Mouse (Mus musculus) liver, embryonic 12.5 days (tissue): ENCODE results near the gene Myod1. TPM values are rescaled to one million over a fixed set of nuclear protein-coding genes. Genes with fewer than 3 reads are reported as not detected.

ENCODE experiments used
- ATAC-seq: fragments of 200-750 bp; cut with Nextera tagmentation; 2 replicates; pipeline ENCODE4 v1.8.0; 2017; ENCODE audit warnings: moderate number of reproducible peaks, mild to moderate bottlenecking, moderate library complexity
- H3K27ac ChIP-seq: fragments of 300-500 bp; sonication (generic); 2 replicates; pipeline ENCODE4 v1.5.1; 2016; ENCODE audit warnings: mild to moderate bottlenecking
- H3K27me3 ChIP-seq: fragments of 300-500 bp; sonication (generic); replicated peaks from 2 replicates; pipeline ENCODE4 v1.6.1; 2016; ENCODE audit warnings: mild to moderate bottlenecking, moderate library complexity
- H3K36me3 ChIP-seq: fragments of 300-500 bp; sonication (generic); 2 replicates; pipeline ENCODE4 v1.6.1; 2016; ENCODE audit warnings: mild to moderate bottlenecking, moderate library complexity
- H3K4me1 ChIP-seq: fragments of 300-500 bp; sonication (generic); 2 replicates; pipeline ENCODE4 v1.6.1; 2016
- H3K4me2 ChIP-seq: fragments of 300-500 bp; sonication (generic); 2 replicates; pipeline ENCODE4 v1.6.1; 2016; ENCODE audit warnings: mild to moderate bottlenecking, moderate library complexity
- H3K4me3 ChIP-seq: fragments of 300-500 bp; sonication (generic); 2 replicates; pipeline ENCODE4 v1.5.1; 2016; ENCODE audit warnings: mild to moderate bottlenecking, moderate library complexity
- H3K9ac ChIP-seq: fragments of 300-500 bp; sonication (generic); 2 replicates; pipeline ENCODE4 v1.6.1; 2016; ENCODE audit warnings: mild to moderate bottlenecking, moderate library complexity
- H3K9me3 ChIP-seq: fragments of 300-500 bp; sonication (generic); replicated peaks from 2 replicates; pipeline ENCODE4 v1.6.1; 2016; ENCODE audit warnings: mild to moderate bottlenecking, moderate library complexity
- WGBS: fragments of 180-500 bp; shearing (Covaris S2); methylation state at CpG from one replicate; pipeline ENCODE4 v1.1.7; 2016; ENCODE audit not compliant: insufficient replicate concordance; 5-methylcytosine and 5-hydroxymethylcytosine counted together
- polyA plus RNA-seq: library from polyadenylated mRNA; unstranded; fragments of >200 nt; fragmentation: Nextera tagmentation; extraction: Ambion mirVana; gene quantifications from 2 replicates; pipeline ENCODE4 v1.2.1, GENCODE M21; 2016

Myod1 gene
- polyA plus RNA-seq, 1 experiment from 2014 or later: 0.36 TPM

DNA sequence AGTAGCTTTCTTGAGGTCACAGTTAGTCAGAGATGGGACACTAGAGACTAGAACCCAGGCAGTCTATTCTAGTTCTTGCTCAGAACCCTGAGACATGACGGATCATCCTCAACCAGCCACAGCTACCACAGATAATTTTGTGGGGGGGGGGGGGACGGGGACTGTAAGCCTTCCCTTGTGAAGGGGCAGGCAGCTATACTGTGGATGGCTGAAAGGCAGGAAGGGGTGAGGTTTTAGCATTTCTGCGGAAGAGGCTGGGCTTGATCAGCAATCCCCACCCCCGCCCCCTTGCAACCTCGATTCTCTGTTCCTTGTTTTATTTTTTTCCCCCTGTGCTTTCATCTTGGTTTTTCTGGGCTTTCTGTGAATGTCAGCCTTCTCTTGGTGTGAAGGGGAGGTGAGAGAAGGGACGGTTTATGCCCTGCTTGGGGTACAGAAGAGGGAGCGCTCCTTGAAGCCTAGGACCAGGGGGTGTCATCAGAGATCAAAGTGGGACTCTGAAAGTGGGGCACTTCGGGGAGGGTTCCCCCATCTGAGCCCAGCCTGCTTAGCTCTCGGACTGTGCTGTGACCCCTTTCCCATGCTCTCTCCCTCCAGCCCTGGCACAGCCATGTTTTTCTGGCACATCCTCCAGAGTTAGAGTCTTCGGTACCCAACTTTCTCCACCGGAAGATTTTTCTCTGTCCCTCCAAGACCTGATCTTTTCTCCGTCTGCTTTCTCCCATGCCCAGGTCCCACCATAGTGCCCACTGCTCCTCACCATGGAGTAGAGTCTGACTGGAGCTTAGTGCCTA is 17.6 kb downstream of the Myod1 start:
- no peak overlapping the region for H3K9ac ChIP-seq
- ATAC-seq: no peak
- H3K27ac ChIP-seq: no peak overlapping the region
- H3K4me3 ChIP-seq: no peak overlapping the region
- H3K4me2 ChIP-seq: no peak overlapping the region
- no peaks in the 10 kb centered on the region for H3K9me3 ChIP-seq
- 24% methylated on average over 11 of the region's 12 CpGs for WGBS
- H3K4me1 ChIP-seq: peaks cover 17% of the 10 kb centered on the region; the same call in 1 of the 2 replicates
- H3K27me3 ChIP-seq: peaks cover 62% of the 10 kb centered on the region
- no peaks in the 10 kb centered on the region for H3K36me3 ChIP-seq

DNA sequence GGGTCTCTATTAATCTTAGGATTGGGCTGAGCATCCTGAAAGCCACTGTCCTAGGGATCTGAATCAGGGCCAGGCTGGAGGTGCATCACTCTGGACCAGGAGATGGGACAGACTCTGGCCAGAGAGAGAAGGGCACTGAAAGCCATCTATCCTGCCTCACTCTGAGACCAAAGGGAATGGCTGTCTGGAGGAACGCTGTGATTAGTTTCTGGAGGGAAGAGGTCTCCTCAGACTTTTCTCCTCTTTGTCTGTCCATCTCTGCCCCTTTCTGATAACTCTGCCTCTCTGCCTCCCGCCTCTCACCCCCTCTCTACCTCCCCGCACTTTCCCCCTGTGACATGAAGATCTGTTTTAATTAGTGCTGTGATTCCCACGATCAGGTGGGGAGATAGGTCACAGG is 18.7 kb downstream of the Myod1 start:
- ATAC-seq: no peak
- Histone ChIP-seq H3K36me3 (no peaks in the 10 kb centered on the region), H3K4me3 (no peak overlapping the region), H3K4me2 (no peak overlapping the region), H3K27ac (no peak overlapping the region), H3K9ac (no peak overlapping the region), H3K9me3 (no peaks in the 10 kb centered on the region), H3K4me1 (peaks cover 17% of the 10 kb centered on the region; the same call in 1 of the 2 replicates), H3K27me3 (peaks cover 72% of the 10 kb centered on the region)
- WGBS: 47% methylated on average over 4 of the region's 4 CpGs

DNA sequence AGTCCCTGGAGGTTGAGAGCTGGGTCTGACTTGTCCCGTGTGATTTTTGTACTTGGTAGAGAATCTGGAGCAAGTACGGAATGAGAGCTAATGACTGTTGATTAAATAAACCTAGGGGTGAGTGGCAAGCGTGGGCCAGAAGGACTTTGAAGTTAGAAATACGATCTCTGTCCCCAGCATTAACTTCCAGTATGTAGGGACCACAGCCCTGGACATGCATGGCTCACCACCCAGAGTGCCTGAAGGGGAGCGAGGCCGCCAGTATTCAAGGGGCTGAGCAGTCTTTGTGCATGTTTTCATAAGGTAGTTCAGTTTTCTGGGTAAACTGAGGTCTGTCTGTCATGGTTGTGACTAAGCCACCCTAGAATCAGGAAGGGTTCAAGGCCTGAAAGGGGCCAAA is 19.3 kb downstream of the Myod1 start:
- Histone ChIP-seq H3K27ac (no peak overlapping the region), H3K4me2 (no peak overlapping the region), H3K4me3 (no peak overlapping the region), H3K4me1 (peaks cover 17% of the 10 kb centered on the region; the same call in 1 of the 2 replicates), H3K9ac (no peak overlapping the region), H3K27me3 (peaks cover 78% of the 10 kb centered on the region), H3K9me3 (no peaks in the 10 kb centered on the region), H3K36me3 (no peaks in the 10 kb centered on the region)
- WGBS: 42% methylated on average over 6 of the region's 6 CpGs
- ATAC-seq: no peak

DNA sequence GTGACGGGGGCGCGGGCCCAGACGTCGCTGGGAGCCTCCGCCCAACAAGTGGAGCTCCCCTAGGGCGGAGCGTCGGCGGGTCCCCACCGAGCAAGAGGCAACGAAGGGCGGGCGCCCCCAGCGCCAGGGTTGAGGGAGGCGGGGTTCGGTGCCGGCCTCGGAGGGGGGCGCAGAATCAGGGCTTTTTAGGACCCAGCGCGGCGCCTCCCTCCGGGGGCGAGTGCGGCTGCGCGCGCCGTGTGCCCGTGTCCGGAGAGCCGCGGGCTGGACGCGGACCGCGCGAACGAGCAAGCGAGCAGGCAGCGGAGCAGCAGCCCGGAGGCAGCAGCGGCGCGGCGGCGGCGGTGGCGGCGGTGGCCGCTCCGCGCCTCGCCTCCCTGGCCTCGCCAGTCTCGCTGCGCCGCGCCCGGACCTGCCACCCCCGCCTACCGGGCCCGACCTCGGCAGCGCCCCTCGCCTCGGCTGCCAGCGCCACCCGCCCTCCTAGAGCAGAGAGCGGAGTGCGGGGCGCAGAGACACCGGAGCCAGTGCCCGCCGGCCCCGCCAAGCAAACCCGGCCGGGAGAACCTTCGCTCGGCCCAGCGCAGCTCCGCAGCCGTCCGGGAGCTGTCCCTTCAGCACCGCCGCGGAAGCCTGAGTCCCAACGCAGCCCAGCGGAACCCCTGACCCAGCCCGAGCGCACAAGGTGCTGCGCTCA is 20.1 kb downstream of the Myod1 start, which contains the start of gene Kcnc1:
TSS of gene Kcnc1 (plus strand) at position 267 of the 697 bp plus-strand sequence.
- ATAC-seq: peak; percentile 52; the same call in 1 of the 2 replicates
- peak within 1 kb of the TSS; percentile 73 for H3K4me2 ChIP-seq
- under 1% methylated on average over 49 of the region's 93 CpGs for WGBS
- no peaks in the 10 kb centered on the region for H3K9me3 ChIP-seq
- no peaks in the 10 kb centered on the region for H3K36me3 ChIP-seq
- peaks cover 17% of the 10 kb centered on the region; the same call in 1 of the 2 replicates for H3K4me1 ChIP-seq
- peaks cover 81% of the 10 kb centered on the region for H3K27me3 ChIP-seq
- peak within 1 kb of the TSS; percentile 45 for H3K4me3 ChIP-seq
- H3K27ac ChIP-seq: no peak within 1 kb of the TSS
- no peak within 1 kb of the TSS for H3K9ac ChIP-seq

DNA sequence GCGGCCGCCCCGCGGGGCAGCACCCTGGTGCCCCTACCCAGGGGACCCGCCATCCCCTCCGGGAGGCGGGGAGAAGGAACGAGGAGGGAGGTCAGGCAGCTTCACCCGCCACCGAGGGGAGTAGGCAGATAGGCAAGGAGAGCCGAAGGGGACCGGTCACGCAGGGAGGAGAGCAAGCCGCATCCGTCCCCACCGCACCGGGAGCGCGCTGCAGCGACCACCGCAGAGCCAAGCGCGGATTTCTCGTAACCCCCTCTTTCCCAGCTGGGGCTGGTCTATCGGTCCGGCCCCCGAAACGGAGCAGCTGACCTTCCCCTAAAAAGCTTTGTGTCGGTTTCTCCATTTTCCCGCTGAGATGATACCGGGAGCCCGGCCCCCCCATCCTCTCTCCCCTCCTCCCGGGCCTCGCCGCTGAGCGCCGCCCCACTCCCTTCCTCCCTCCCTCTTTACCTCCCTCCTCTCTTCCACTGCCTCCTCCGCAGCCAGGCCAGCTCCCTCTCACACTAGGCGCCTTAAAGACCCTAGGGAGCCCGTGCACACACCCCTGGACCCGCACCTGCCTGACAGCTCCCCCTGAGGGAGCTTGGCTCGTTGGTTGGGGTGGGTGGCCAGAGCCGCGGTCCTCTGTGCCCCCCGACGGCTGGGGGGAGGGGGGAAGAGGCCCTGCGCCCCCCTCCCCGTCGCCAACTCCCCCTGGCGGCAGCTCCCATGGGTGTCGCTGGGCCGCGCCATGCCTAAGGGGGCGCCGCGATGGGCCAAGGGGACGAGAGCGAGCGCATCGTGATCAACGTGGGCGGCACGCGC is 20.9 kb downstream of the Myod1 start:
- WGBS: 5% methylated on average over 57 of the region's 64 CpGs
- H3K4me1 ChIP-seq: peaks cover 17% of the 10 kb centered on the region; the same call in 1 of the 2 replicates
- no peak overlapping the region for H3K9ac ChIP-seq
- no peaks in the 10 kb centered on the region for H3K9me3 ChIP-seq
- H3K4me3 ChIP-seq: peak overlapping the region; percentile 45; the same call in 1 of the 2 replicates
- peak overlapping the region; percentile 73 for H3K4me2 ChIP-seq
- no peaks in the 10 kb centered on the region for H3K36me3 ChIP-seq
- 0 out of 2 replicates have a peak, but pooled peaks have one; percentile 24 for ATAC-seq
- no peak overlapping the region for H3K27ac ChIP-seq
- peaks cover 81% of the 10 kb centered on the region for H3K27me3 ChIP-seq

DNA sequence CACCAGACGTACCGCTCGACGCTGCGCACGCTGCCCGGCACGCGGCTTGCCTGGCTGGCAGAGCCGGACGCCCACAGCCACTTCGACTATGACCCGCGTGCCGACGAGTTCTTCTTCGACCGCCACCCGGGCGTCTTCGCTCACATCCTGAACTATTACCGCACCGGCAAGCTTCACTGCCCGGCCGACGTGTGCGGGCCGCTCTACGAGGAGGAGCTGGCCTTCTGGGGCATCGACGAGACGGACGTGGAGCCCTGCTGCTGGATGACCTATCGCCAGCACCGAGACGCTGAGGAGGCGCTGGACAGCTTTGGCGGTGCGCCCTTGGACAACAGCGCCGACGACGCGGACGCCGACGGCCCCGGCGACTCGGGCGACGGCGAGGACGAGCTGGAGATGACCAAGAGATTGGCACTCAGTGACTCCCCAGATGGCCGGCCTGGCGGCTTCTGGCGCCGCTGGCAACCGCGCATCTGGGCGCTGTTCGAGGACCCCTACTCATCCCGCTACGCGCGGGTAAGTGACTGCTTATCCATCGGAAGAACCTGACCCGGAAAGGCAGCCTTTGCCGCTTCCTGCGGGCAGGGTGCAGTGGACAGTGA is 21.6 kb downstream of the Myod1 start:
- H3K27me3 ChIP-seq: peaks cover 78% of the 10 kb centered on the region
- 13% methylated on average over 70 of the region's 70 CpGs for WGBS
- no peak overlapping the region for H3K9ac ChIP-seq
- no peak overlapping the region for H3K27ac ChIP-seq
- H3K36me3 ChIP-seq: no peaks in the 10 kb centered on the region
- no peak for ATAC-seq
- no peaks in the 10 kb centered on the region for H3K9me3 ChIP-seq
- no peak overlapping the region for H3K4me3 ChIP-seq
- peak overlapping the region; percentile 73; the same call in 1 of the 2 replicates for H3K4me2 ChIP-seq
- H3K4me1 ChIP-seq: peaks cover 17% of the 10 kb centered on the region; the same call in 1 of the 2 replicates

DNA sequence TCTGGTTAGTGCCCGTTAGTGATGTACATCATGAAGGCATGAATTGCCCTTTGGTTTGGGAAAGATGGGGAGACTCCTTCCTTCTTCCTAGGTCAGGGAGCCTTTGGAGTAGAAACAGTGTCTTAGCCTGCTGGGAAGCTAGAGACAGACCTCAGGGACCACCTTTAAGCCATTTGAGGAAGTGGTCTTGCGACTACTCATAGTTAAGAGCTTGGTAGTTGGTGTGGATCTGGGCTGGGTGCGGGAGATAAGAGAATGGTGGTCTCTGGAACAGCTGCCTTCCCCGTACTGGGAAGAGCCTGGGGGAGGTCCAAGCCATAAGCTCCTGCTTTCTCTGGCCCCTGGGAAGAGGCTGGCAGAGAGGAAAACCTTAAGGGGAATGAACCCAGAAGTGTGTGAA is 22.3 kb downstream of the Myod1 start:
- Histone ChIP-seq H3K27me3 (peaks cover 72% of the 10 kb centered on the region), H3K4me3 (no peak overlapping the region), H3K36me3 (no peaks in the 10 kb centered on the region), H3K9me3 (no peaks in the 10 kb centered on the region), H3K4me1 (peaks cover 17% of the 10 kb centered on the region; the same call in 1 of the 2 replicates), H3K9ac (no peak overlapping the region), H3K27ac (no peak overlapping the region), H3K4me2 (no peak overlapping the region)
- no peak for ATAC-seq
- 26% methylated on average over 4 of the region's 4 CpGs for WGBS

DNA sequence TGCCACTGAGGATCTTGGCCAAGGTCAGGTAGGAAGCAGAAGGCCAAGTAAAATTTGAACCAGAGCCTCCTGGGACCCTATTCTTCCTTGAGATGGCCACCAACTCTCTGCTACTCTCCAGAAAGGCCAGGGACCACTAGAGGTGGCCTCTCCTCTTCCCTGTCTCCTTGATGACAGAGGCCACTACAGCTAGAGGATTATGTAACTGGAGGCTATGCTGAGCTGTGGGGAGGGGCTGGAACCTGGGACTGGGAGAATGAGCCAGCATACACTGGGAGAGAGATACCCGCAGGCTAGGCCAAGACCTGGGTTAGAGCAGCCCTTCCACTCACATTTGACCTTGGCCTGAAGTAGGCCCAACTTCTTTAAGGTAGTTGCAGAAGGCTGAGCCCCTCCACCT is 23.4 kb downstream of the Myod1 start:
- 83% methylated on average over 1 of the region's 1 CpGs for WGBS
- peaks cover 61% of the 10 kb centered on the region for H3K27me3 ChIP-seq
- ATAC-seq: no peak

DNA sequence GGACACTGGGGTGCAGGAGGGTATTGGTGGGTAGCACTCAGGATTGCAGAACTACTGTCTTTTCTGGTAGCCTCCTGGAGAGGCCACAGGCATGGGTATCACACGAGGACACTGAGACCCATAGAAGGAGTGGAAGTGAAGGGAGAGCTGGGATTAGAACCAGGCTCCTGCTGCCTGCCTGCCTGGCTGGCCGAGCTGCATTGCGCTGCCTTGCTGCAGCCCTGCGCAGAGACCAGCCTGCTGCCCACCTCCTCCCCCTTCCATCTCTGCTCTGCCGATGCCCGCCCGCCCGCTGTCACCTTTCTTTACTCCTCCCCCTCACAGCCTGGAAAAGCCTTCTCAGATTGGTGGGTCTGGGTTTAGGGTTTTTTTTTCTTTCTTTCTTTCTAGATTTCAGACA is 24.1 kb downstream of the Myod1 start:
- Histone ChIP-seq H3K4me1 (peaks cover 17% of the 10 kb centered on the region; the same call in 1 of the 2 replicates), H3K9me3 (no peaks in the 10 kb centered on the region), H3K27ac (no peak overlapping the region), H3K36me3 (no peaks in the 10 kb centered on the region), H3K27me3 (peaks cover 55% of the 10 kb centered on the region), H3K4me3 (no peak overlapping the region), H3K9ac (no peak overlapping the region), H3K4me2 (no peak overlapping the region)
- WGBS: 59% methylated on average over 8 of the region's 8 CpGs
- no peak for ATAC-seq

More for the DNA sequence above, 23.4 kb downstream of the Myod1 start:
- peaks cover 17% of the 10 kb centered on the region; the same call in 1 of the 2 replicates for H3K4me1 ChIP-seq
- no peaks in the 10 kb centered on the region for H3K36me3 ChIP-seq
- H3K9ac ChIP-seq: no peak overlapping the region
- no peak overlapping the region for H3K4me2 ChIP-seq
- no peak overlapping the region for H3K27ac ChIP-seq
- no peaks in the 10 kb centered on the region for H3K9me3 ChIP-seq
- no peak overlapping the region for H3K4me3 ChIP-seq

DNA sequence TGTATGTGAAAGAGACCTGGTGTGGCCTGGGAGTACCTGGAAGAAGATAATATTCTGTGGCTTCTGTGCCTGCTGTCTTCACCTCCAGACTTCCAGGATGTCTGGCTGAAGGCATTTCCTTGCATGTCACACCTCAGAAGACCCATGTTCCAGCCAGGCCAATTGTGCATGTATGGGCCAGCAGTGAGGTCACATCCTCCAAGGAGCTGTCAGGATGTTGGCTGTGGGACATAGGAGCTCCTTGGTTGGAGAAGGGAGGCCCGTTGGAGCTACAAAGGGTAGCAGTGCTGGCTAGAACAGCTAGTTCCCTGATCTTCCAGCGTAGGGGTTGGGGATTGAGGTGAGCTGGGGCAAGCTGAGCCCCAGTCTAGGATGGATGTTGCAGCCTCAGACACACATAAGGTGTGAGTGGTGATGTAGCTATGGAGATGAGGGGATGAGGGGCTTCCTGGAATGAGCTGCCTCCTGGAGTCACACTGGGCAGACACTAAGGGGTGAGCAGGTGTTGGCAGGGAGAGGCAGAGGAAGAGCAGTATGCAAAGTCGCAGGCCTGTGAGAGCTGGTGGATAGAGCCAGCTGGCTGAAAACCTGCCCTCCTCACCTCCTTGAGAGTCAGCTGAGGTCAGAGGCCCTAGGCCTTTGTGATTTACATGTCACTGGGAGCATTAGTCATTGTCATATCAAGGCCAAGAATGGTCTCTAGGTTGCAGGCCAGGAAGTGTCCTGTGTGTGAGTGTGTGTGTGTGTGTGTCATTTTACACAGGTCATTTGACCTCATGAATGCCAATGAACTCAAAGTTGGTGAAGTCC is 25.3 kb downstream of the Myod1 start:
- Histone ChIP-seq H3K4me1 (peaks cover 9% of the 10 kb centered on the region; the same call in 1 of the 2 replicates), H3K4me3 (no peak overlapping the region), H3K9ac (no peak overlapping the region), H3K36me3 (no peaks in the 10 kb centered on the region), H3K27ac (no peak overlapping the region), H3K4me2 (no peak overlapping the region), H3K9me3 (no peaks in the 10 kb centered on the region), H3K27me3 (peaks cover 42% of the 10 kb centered on the region)
- WGBS: 49% methylated on average over 3 of the region's 3 CpGs
- no peak for ATAC-seq
